Mouse (Mus musculus): Measurements from ENCODE around the gene Kifc3. TPM values are rescaled to one million over a fixed set of nuclear protein-coding genes. Genes with fewer than 3 reads are reported as not detected.
A peak's percentile ranks its signal among the peaks of the same experiment; 100 is the strongest.

Kifc3 gene
- polyA plus RNA-seq, 1 experiment from 2014 or later, result 9.1 TPM

DNA sequence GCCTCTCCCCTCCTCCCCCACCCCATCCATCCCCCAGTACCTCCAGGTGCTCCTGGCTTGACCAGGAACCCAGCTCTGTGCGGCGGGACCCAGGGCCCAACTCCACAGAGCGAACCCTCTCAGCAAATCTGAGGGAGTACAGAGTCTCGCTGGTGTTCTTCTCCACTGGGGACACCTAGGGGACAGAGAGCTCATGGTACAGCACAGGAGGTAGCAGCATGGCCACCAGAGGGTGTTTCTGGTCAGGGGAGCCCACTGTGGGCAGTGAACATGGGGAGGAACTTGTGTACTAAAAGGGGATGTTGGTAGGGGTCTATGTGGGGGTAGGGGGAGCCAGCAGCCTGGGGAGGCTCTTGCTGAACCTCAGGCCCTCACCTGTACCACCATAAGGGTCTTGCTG is 100.6 kb downstream of the Kifc3 start:
- peaks cover 56% of the 10 kb centered on the region for H3K36me3 ChIP-seq
- no peaks in the 10 kb centered on the region for H3K27me3 ChIP-seq (ENCODE audit: insufficient read depth, poor library complexity, severe bottlenecking)
- no peak for DNase-seq (ENCODE audit: low spot score)
- no peak overlapping the region for H3K4me3 ChIP-seq
- H3K9me3 ChIP-seq, result no peaks in the 10 kb centered on the region
- WGBS, result 78% methylated on average over 4 of the region's 4 CpGs
- no peak overlapping the region for H3K27ac ChIP-seq
- no peaks in the 10 kb centered on the region for H3K4me1 ChIP-seq (replicated peaks)

GRCm38 (mm10) chr8:95099009-95099408 is 103.6 kb downstream of the Kifc3 start:
- peak; percentile 63 for DNase-seq (ENCODE audit: low spot score)
- H3K27me3 ChIP-seq (ENCODE audit: insufficient read depth, poor library complexity, severe bottlenecking), result no peaks in the 10 kb centered on the region
- H3K4me3 ChIP-seq, result no peak overlapping the region
- H3K27ac ChIP-seq, result no peak overlapping the region
- H3K36me3 ChIP-seq, result peaks cover 81% of the 10 kb centered on the region
- no peaks in the 10 kb centered on the region for H3K4me1 ChIP-seq (replicated peaks)
- H3K9me3 ChIP-seq, result no peaks in the 10 kb centered on the region
- 33% methylated on average over 5 of the region's 5 CpGs for WGBS

- H3K9me3 ChIP-seq, result no peaks in the 10 kb centered on the region
- H3K27ac ChIP-seq, result no peak overlapping the region
- no peaks in the 10 kb centered on the region for H3K4me1 ChIP-seq (replicated peaks)
- H3K4me3 ChIP-seq, result no peak overlapping the region
- no peaks in the 10 kb centered on the region for H3K27me3 ChIP-seq (ENCODE audit: insufficient read depth, poor library complexity, severe bottlenecking)
- 94% methylated on average over 4 of the region's 4 CpGs for WGBS
- DNase-seq (ENCODE audit: low spot score), result no peak
- peaks cover 98% of the 10 kb centered on the region for H3K36me3 ChIP-seq
Measured at GRCm38 (mm10) chr8:95093574-95093973, 109.0 kb downstream of the Kifc3 start.

DNA sequence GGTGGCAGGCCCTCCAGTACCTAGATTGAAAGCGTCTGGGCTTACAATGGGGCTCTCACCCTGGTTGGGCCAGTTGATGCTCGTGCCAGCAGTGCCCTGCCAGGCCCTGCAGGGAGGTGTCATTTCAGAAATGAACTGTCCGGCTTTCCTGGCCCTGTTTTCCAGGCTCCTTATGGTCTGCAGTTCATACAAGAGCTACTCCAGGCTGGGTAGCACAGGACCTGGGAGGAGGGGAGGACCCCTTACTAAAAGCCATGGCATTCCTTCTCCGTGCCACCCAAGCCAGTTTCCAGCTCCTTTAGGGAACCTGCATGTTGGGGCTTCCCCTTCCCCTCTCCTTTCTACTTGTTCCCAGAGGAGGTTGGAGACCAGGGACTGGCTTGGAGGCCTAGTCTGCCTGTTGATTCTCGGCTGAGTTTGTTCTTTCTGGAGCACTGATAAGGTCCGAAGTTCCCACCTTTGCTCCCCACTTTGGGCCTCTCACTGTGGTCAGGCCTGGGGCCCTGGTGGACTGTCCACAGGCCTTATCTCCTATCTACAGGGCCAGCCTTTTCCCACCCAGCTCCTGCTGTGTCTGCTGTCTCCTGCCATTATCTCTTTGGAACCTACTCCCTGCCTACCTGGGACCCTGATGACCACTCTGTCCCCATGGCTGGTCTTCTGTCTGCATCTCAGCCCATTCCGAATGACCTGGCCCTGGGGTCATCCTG is 117.0 kb downstream of the Kifc3 start:
- no peak for DNase-seq (ENCODE audit: low spot score)
- Histone ChIP-seq H3K27me3 (ENCODE audit: insufficient read depth, poor library complexity, severe bottlenecking) (no peaks in the 10 kb centered on the region), H3K9me3 (no peaks in the 10 kb centered on the region), H3K4me3 (no peak overlapping the region), H3K4me1 (replicated peaks) (peaks cover 18% of the 10 kb centered on the region), H3K36me3 (peaks cover 74% of the 10 kb centered on the region), H3K27ac (no peak overlapping the region)
- WGBS, result 86% methylated on average over 7 of the region's 7 CpGs

- Histone ChIP-seq H3K36me3 (peaks cover 67% of the 10 kb centered on the region), H3K4me3 (no peak overlapping the region), H3K4me1 (replicated peaks) (peaks cover 22% of the 10 kb centered on the region), H3K9me3 (no peaks in the 10 kb centered on the region), H3K27ac (no peak overlapping the region), H3K27me3 (ENCODE audit: insufficient read depth, poor library complexity, severe bottlenecking) (no peaks in the 10 kb centered on the region)
- DNase-seq (ENCODE audit: low spot score), result no peak
- 87% methylated on average over 10 of the region's 10 CpGs for WGBS
Measured at GRCm38 (mm10) chr8:95084744-95085431, 117.7 kb downstream of the Kifc3 start.

GRCm38 (mm10) chr8:95084261-95084660 is 118.4 kb downstream of the Kifc3 start:
- DNase-seq (ENCODE audit: low spot score), result no peak
- Histone ChIP-seq H3K4me1 (replicated peaks) (peaks cover 25% of the 10 kb centered on the region), H3K4me3 (no peak overlapping the region), H3K27me3 (ENCODE audit: insufficient read depth, poor library complexity, severe bottlenecking) (no peaks in the 10 kb centered on the region), H3K36me3 (peaks cover 61% of the 10 kb centered on the region), H3K27ac (no peak overlapping the region), H3K9me3 (no peaks in the 10 kb centered on the region)
- 94% methylated on average over 4 of the region's 4 CpGs for WGBS

- no peak for DNase-seq (ENCODE audit: low spot score)
- H3K36me3 ChIP-seq, result peaks cover 35% of the 10 kb centered on the region
- H3K27me3 ChIP-seq (ENCODE audit: insufficient read depth, poor library complexity, severe bottlenecking), result no peaks in the 10 kb centered on the region
- peak overlapping the region; percentile 93 for H3K4me3 ChIP-seq
- H3K9me3 ChIP-seq, result no peaks in the 10 kb centered on the region
- WGBS, result 9% methylated on average over 11 of the region's 11 CpGs
- H3K27ac ChIP-seq, result peak overlapping the region; percentile 92
- peaks cover 25% of the 10 kb centered on the region for H3K4me1 ChIP-seq (replicated peaks)
Measured at GRCm38 (mm10) chr8:95081650-95082049, 121.0 kb downstream of the Kifc3 start.

GRCm38 (mm10) chr8:95080381-95081341 is 122.0 kb downstream of the Kifc3 start, which contains the start of gene Katnb1:
TSS of gene Katnb1 (plus strand) at chr8:95081186.
- WGBS, result under 1% methylated on average over 47 of the region's 47 CpGs
- peaks cover 28% of the 10 kb centered on the region for H3K36me3 ChIP-seq
- peak within 1 kb of the TSS; percentile 92 for H3K27ac ChIP-seq
- H3K4me3 ChIP-seq, result peak within 1 kb of the TSS; percentile 93
- H3K27me3 ChIP-seq (ENCODE audit: insufficient read depth, poor library complexity, severe bottlenecking), result no peaks in the 10 kb centered on the region
- DNase-seq (ENCODE audit: low spot score), result peak; percentile 98
- peaks cover 25% of the 10 kb centered on the region for H3K4me1 ChIP-seq (replicated peaks)
- no peaks in the 10 kb centered on the region for H3K9me3 ChIP-seq

- H3K27ac ChIP-seq, result no peak overlapping the region
- no peak overlapping the region for H3K4me3 ChIP-seq
- H3K4me1 ChIP-seq (replicated peaks), result peaks cover 25% of the 10 kb centered on the region
- peaks cover 15% of the 10 kb centered on the region for H3K36me3 ChIP-seq
- H3K27me3 ChIP-seq (ENCODE audit: insufficient read depth, poor library complexity, severe bottlenecking), result no peaks in the 10 kb centered on the region
- 83% methylated on average over 4 of the region's 4 CpGs for WGBS
- no peak for DNase-seq (ENCODE audit: low spot score)
- H3K9me3 ChIP-seq, result no peaks in the 10 kb centered on the region
Measured at GRCm38 (mm10) chr8:95079305-95079704, 123.3 kb downstream of the Kifc3 start.

DNA sequence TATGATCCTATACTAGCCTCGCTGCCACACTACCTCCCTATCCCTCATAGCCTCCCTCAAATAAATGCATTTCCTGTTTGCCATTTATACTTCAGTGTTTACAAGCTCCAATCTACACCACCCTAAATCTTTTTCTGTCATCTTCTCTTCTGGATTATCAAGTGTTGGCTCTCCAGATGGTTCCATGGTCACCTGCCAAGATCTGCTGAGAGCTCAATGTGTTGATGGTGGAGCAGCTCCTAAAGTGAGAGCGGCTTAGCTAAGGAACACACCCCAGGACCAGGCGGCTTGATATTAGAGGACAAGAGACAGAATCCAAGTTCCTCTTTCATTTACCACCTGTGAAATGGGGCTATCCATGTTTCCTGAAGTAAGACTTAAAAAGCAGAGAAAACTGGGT is 124.6 kb downstream of the Kifc3 start:
- Histone ChIP-seq H3K27me3 (ENCODE audit: insufficient read depth, poor library complexity, severe bottlenecking) (no peaks in the 10 kb centered on the region), H3K27ac (no peak overlapping the region), H3K4me1 (replicated peaks) (peaks cover 23% of the 10 kb centered on the region), H3K36me3 (peaks cover 5% of the 10 kb centered on the region; the same call in 1 of the 2 replicates), H3K4me3 (no peak overlapping the region), H3K9me3 (no peaks in the 10 kb centered on the region)
- 83% methylated on average over 3 of the region's 3 CpGs for WGBS
- no peak for DNase-seq (ENCODE audit: low spot score)

DNA sequence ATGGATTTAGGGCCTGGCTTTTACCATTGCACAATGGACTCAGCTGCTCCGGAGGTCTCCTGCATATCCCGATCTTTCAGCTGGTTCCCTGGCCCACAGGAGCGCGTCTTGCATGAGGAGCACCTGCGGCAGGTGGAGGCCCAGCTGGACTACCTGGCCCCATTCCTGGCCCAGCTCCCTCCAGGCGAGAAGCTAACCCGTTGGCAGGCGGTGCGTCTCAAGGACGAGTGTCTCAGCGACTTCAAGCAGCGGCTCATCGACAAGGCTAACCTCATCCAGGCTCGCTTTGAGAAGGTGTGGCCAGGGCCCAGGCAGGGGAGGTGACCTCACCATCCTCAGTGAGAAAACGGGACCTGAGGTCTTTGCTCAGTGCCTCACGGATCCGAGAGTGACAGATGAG is 126.5 kb downstream of the Kifc3 start:
- H3K4me3 ChIP-seq, result no peak overlapping the region
- DNase-seq (ENCODE audit: low spot score), result no peak
- H3K36me3 ChIP-seq, result no peaks in the 10 kb centered on the region
- 81% methylated on average over 17 of the region's 17 CpGs for WGBS
- H3K9me3 ChIP-seq, result no peaks in the 10 kb centered on the region
- H3K27me3 ChIP-seq (ENCODE audit: insufficient read depth, poor library complexity, severe bottlenecking), result no peaks in the 10 kb centered on the region
- no peak overlapping the region for H3K27ac ChIP-seq
- peaks cover 7% of the 10 kb centered on the region; the same call in 1 of the 2 replicates for H3K4me1 ChIP-seq (replicated peaks)

DNA sequence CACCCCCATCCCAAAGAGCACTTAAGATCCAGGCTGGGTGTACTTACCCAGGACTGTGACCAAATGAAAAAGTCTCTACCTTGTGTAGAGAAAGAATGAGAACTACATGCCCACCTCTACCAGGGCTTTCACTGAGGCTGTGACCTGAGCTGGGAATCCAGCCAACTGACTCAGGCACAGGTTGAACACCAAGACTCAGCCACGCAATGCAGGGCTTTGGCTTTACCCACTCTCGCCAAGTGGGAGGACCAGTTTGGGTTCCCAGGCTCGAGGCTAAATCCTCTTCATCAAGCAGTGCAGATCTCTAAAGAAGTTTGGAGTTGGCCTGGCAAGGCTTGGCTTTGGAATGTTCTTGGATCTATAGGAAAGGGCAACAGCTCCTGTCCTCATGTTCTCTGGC is 127.1 kb downstream of the Kifc3 start:
- 85% methylated on average over 3 of the region's 3 CpGs for WGBS
- peaks cover 7% of the 10 kb centered on the region; the same call in 1 of the 2 replicates for H3K4me1 ChIP-seq (replicated peaks)
- H3K27me3 ChIP-seq (ENCODE audit: insufficient read depth, poor library complexity, severe bottlenecking), result no peaks in the 10 kb centered on the region
- no peaks in the 10 kb centered on the region for H3K36me3 ChIP-seq
- no peaks in the 10 kb centered on the region for H3K9me3 ChIP-seq
- no peak overlapping the region for H3K4me3 ChIP-seq
- no peak for DNase-seq (ENCODE audit: low spot score)
- H3K27ac ChIP-seq, result no peak overlapping the region

Data from hindbrain, embryonic 10.5 days (tissue).